Mouse (Mus musculus): ENCODE measurements around the gene Ascl3.

Ascl3 gene

DNA sequence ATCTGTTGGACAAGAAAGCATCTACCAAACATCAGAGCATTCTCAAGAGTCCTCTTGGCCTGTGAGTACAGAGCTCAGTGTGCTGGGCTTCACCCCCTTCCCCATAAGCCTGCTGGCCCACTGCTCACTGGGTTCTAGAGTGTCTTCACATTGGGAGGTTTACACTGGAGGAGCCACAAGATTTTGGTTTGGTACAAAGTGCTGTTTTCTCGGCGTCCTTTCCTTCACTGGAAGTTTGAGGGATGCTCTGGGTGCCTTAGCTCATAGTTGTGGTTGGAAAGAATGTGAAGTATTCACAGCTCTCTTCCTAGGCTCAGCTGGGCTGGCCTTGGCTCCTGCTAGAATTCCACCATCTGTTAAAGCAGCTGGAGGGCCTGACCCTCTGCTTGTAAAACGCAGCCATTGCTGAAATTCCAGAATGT is 22.6 kb downstream of the Ascl3 start:
- DNase-seq = no peak

- DNase-seq = peak; percentile 53 to 62
Measured at GRCm38 (mm10) chr7:109707023-109707785, 24.3 kb downstream of the Ascl3 start.

GRCm38 (mm10) chr7:109704461-109704860 is 27.1 kb downstream of the Ascl3 start:
- no peak for DNase-seq

- DNase-seq = no peak
Measured at GRCm38 (mm10) chr7:109704016-109704377, 27.5 kb downstream of the Ascl3 start.

- DNase-seq = peak; percentile 99
Measured at GRCm38 (mm10) chr7:109703190-109704015, 28.1 kb downstream of the Ascl3 start, which contains the start of the genes St5 and Akip1. Gene St5, minus strand, starts transcription at chr7:109703605. Gene Akip1, plus strand, starts transcription at chr7:109703690.

- no peak for DNase-seq
Measured at GRCm38 (mm10) chr7:109702721-109703120, 28.8 kb downstream of the Ascl3 start.

- DNase-seq = peak; percentile 7 to 12
Measured at GRCm38 (mm10) chr7:109700213-109700612, 31.3 kb downstream of the Ascl3 start.

GRCm38 (mm10) chr7:109695339-109695726 is 36.2 kb downstream of the Ascl3 start:
- DNase-seq = no peak

GRCm38 (mm10) chr7:109694576-109695338 is 36.8 kb downstream of the Ascl3 start:
- DNase-seq = no peak

- no peak for DNase-seq
Measured at GRCm38 (mm10) chr7:109690961-109691360, 40.6 kb downstream of the Ascl3 start.

GRCm38 (mm10) chr7:109690101-109690500 is 41.4 kb downstream of the Ascl3 start:
- DNase-seq = no peak

- no peak for DNase-seq
Measured at GRCm38 (mm10) chr7:109686585-109687128, 44.9 kb downstream of the Ascl3 start.

DNA sequence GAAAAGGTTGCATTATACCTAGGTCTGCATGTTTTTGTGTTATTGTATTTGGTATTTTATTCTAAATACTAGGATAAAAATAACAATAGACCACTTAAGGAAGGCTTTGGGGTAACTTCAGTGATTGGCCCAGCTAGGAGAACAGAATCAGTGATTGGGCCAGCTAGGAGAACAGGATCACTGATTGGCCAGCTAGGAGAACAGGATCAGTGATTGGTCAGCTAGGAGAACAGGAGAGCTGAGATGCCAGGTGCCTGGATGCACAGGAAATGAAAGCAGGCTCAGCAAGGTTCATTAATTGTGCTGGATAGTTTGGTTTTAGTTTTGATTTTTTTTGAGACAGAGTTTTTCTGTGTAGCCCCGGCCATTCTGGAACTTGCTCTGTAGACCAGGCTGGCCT is 50.6 kb downstream of the Ascl3 start:
- no peak for DNase-seq

GRCm38 (mm10) chr7:109680284-109680683 is 51.2 kb downstream of the Ascl3 start:
- no peak for DNase-seq
